Mouse (Mus musculus) embryonic facial prominence, embryonic 14.5 days (tissue): ENCODE measurements around the gene Rnf225. TPM values are rescaled to one million over a fixed set of nuclear protein-coding genes. Genes with fewer than 3 reads are reported as not detected.

Experiments used
- ATAC-seq: fragments of 200-750 bp; cut with Nextera tagmentation; 2 replicates; pipeline ENCODE4 v1.8.0; 2017; ENCODE audit warnings: low read depth, moderate number of reproducible peaks, moderate TSS enrichment
- DNase-seq: peaks from one replicate; pipeline ENCODE4 v3.0.0-alpha.2; 2015; ENCODE audit warnings: low spot score
- H3K27ac ChIP-seq: fragments of 300-500 bp; sonication (generic); replicated peaks from 2 replicates; pipeline ENCODE4 v1.5.1; 2014; ENCODE audit warnings: low read depth, mild to moderate bottlenecking, low read length, moderate library complexity
- H3K27me3 ChIP-seq: fragments of 300-500 bp; sonication (generic); replicated peaks from 2 replicates; pipeline ENCODE4 v1.6.1; 2014; ENCODE audit warnings: low read length; ENCODE audit not compliant: control insufficient read depth, insufficient read depth
- H3K36me3 ChIP-seq: fragments of 300-500 bp; sonication (generic); 2 replicates; pipeline ENCODE4 v1.6.1; 2014; ENCODE audit warnings: low read length, mixed read lengths; ENCODE audit not compliant: control insufficient read depth, insufficient read depth
- H3K4me1 ChIP-seq: fragments of 300-500 bp; sonication (generic); 2 replicates; pipeline ENCODE4 v1.6.1; 2014; ENCODE audit warnings: antibody characterized with exemption, low read length; ENCODE audit not compliant: control insufficient read depth, insufficient read depth
- H3K4me2 ChIP-seq: fragments of 300-500 bp; sonication (generic); 2 replicates; pipeline ENCODE4 v1.6.1; 2014; ENCODE audit warnings: low read depth, mild to moderate bottlenecking, low read length, moderate library complexity, mixed read lengths
- H3K4me3 ChIP-seq: fragments of 300-500 bp; sonication (generic); 2 replicates; pipeline ENCODE4 v1.5.1; 2014; ENCODE audit warnings: low read depth, mild to moderate bottlenecking, low read length
- H3K9ac ChIP-seq: fragments of 300-500 bp; sonication (generic); 2 replicates; pipeline ENCODE4 v1.6.1; 2014; ENCODE audit warnings: low read depth, mild to moderate bottlenecking, low read length, moderate library complexity, mixed read lengths
- H3K9me3 ChIP-seq: fragments of 300-500 bp; sonication (generic); 2 replicates; pipeline ENCODE4 v1.6.1; 2016; ENCODE audit warnings: low read length; ENCODE audit not compliant: control insufficient read depth
- WGBS: fragments of 180-500 bp; shearing (Covaris S2); extraction: QIAGEN DNeasy Blood & Tissue Kit; methylation state at CpG from one replicate; pipeline ENCODE4 v1.1.7; 2014; 5-methylcytosine and 5-hydroxymethylcytosine counted together
- polyA plus RNA-seq: library from polyadenylated mRNA; unstranded; fragments of >200 nt; fragmentation: Nextera tagmentation; extraction: Ambion mirVana; gene quantifications from 2 replicates; pipeline ENCODE4 v1.2.1, GENCODE M21; 2014

The Rnf225 gene
- polyA plus RNA-seq, 1 experiment from 2014 or later, result 0.49 TPM

- 80% methylated on average over 4 of the region's 4 CpGs for WGBS
- no peaks in the 10 kb centered on the region for H3K36me3 ChIP-seq
- no peak overlapping the region for H3K9ac ChIP-seq
- no peak overlapping the region for H3K4me2 ChIP-seq
- no peak for ATAC-seq
- H3K27me3 ChIP-seq, result no peaks in the 10 kb centered on the region
- DNase-seq, result no peak
- no peaks in the 10 kb centered on the region for H3K4me1 ChIP-seq
- H3K9me3 ChIP-seq, result no peaks in the 10 kb centered on the region
- H3K4me3 ChIP-seq, result no peak overlapping the region
- no peak overlapping the region for H3K27ac ChIP-seq
Measured at GRCm38 (mm10) chr7:12940599-12940998, 13.4 kb downstream of the Rnf225 start.

GRCm38 (mm10) chr7:12943488-12943887 lies 16.3 kb downstream of the Rnf225 start:
- Histone ChIP-seq H3K9ac (no peak overlapping the region), H3K9me3 (no peaks in the 10 kb centered on the region), H3K4me1 (no peaks in the 10 kb centered on the region), H3K27me3 (no peaks in the 10 kb centered on the region), H3K4me2 (no peak overlapping the region), H3K36me3 (no peaks in the 10 kb centered on the region), H3K27ac (no peak overlapping the region), H3K4me3 (no peak overlapping the region)
- DNase-seq, result no peak
- no peak for ATAC-seq

GRCm38 (mm10) chr7:12949032-12949871 lies 22.0 kb downstream of the Rnf225 start:
- H3K27me3 ChIP-seq, result no peaks in the 10 kb centered on the region
- H3K36me3 ChIP-seq, result no peaks in the 10 kb centered on the region
- peak overlapping the region; percentile 94 for H3K4me2 ChIP-seq
- 11% methylated on average over 35 of the region's 35 CpGs for WGBS
- no peaks in the 10 kb centered on the region for H3K9me3 ChIP-seq
- H3K27ac ChIP-seq, result peak overlapping the region; percentile 91
- H3K4me1 ChIP-seq, result peaks cover 10% of the 10 kb centered on the region; the same call in 1 of the 2 replicates
- H3K4me3 ChIP-seq, result peak overlapping the region; percentile 53
- H3K9ac ChIP-seq, result peak overlapping the region; percentile 77
- DNase-seq (peak; percentile 99), ATAC-seq (peak; percentile 99)

GRCm38 (mm10) chr7:12949872-12950229 lies 22.6 kb downstream of the Rnf225 start:
- no peaks in the 10 kb centered on the region for H3K27me3 ChIP-seq
- H3K4me3 ChIP-seq, result peak overlapping the region; percentile 53
- H3K36me3 ChIP-seq, result no peaks in the 10 kb centered on the region
- peaks cover 10% of the 10 kb centered on the region; the same call in 1 of the 2 replicates for H3K4me1 ChIP-seq
- DNase-seq (no peak), ATAC-seq (no peak)
- H3K9ac ChIP-seq, result peak overlapping the region; percentile 77
- under 1% methylated on average over 16 of the region's 16 CpGs for WGBS
- H3K27ac ChIP-seq, result peak overlapping the region; percentile 89
- H3K4me2 ChIP-seq, result peak overlapping the region; percentile 94
- H3K9me3 ChIP-seq, result no peaks in the 10 kb centered on the region

GRCm38 (mm10) chr7:12954896-12955295 lies 27.7 kb downstream of the Rnf225 start:
- H3K36me3 ChIP-seq, result no peaks in the 10 kb centered on the region
- ATAC-seq, result no peak
- H3K9ac ChIP-seq, result no peak overlapping the region
- peaks cover 4% of the 10 kb centered on the region; the same call in 1 of the 2 replicates for H3K4me1 ChIP-seq
- H3K27ac ChIP-seq, result no peak overlapping the region
- 60% methylated on average over 3 of the region's 3 CpGs for WGBS
- no peak for DNase-seq
- H3K4me3 ChIP-seq, result no peak overlapping the region
- H3K4me2 ChIP-seq, result no peak overlapping the region
- no peaks in the 10 kb centered on the region for H3K27me3 ChIP-seq
- no peaks in the 10 kb centered on the region for H3K9me3 ChIP-seq

GRCm38 (mm10) chr7:12957511-12957910 lies 30.3 kb downstream of the Rnf225 start:
- H3K27ac ChIP-seq, result no peak overlapping the region
- H3K27me3 ChIP-seq, result no peaks in the 10 kb centered on the region
- H3K4me2 ChIP-seq, result no peak overlapping the region
- no peak overlapping the region for H3K4me3 ChIP-seq
- H3K9ac ChIP-seq, result no peak overlapping the region
- no peaks in the 10 kb centered on the region for H3K36me3 ChIP-seq
- H3K9me3 ChIP-seq, result no peaks in the 10 kb centered on the region
- no peaks in the 10 kb centered on the region; the same call in 1 of the 2 replicates for H3K4me1 ChIP-seq
- DNase-seq, result no peak
- ATAC-seq, result no peak
- WGBS, result 76% methylated on average over 5 of the region's 5 CpGs

- WGBS, result 82% methylated on average over 4 of the region's 4 CpGs
- H3K4me3 ChIP-seq, result no peak overlapping the region
- ATAC-seq (no peak), DNase-seq (no peak)
- H3K36me3 ChIP-seq, result no peaks in the 10 kb centered on the region
- H3K9ac ChIP-seq, result no peak overlapping the region
- no peaks in the 10 kb centered on the region for H3K27me3 ChIP-seq
- no peaks in the 10 kb centered on the region; the same call in 1 of the 2 replicates for H3K4me1 ChIP-seq
- no peak overlapping the region for H3K4me2 ChIP-seq
- H3K27ac ChIP-seq, result no peak overlapping the region
- no peaks in the 10 kb centered on the region for H3K9me3 ChIP-seq
Measured at GRCm38 (mm10) chr7:12958948-12959347, 31.7 kb downstream of the Rnf225 start.

GRCm38 (mm10) chr7:12959718-12960117 lies 32.5 kb downstream of the Rnf225 start:
- ATAC-seq, result no peak
- Histone ChIP-seq H3K4me3 (no peak overlapping the region), H3K9ac (no peak overlapping the region), H3K9me3 (no peaks in the 10 kb centered on the region), H3K36me3 (no peaks in the 10 kb centered on the region), H3K4me1 (peaks cover 1% of the 10 kb centered on the region; the same call in 1 of the 2 replicates), H3K27ac (no peak overlapping the region), H3K4me2 (no peak overlapping the region), H3K27me3 (no peaks in the 10 kb centered on the region)
- DNase-seq, result no peak
- WGBS, result 12% methylated on average over 4 of the region's 4 CpGs
